Mouse (Mus musculus) heart, embryonic 15.5 days (tissue): ENCODE measurements around the gene S100a11. TPM values are rescaled to one million over a fixed set of nuclear protein-coding genes. Genes with fewer than 3 reads are reported as not detected.

Source experiments
- ATAC-seq: fragments of 200-750 bp; cut with Nextera tagmentation; replicated peaks from 2 replicates; pipeline ENCODE4 v1.8.0; 2017; ENCODE audit warnings: low read depth, moderate TSS enrichment; ENCODE audit not compliant: insufficient number of reproducible peaks, insufficient read depth, low FRiP score
- H3K27ac ChIP-seq: fragments of 300-500 bp; sonication (generic); 2 replicates; pipeline ENCODE4 v1.5.1; 2015; ENCODE audit warnings: mild to moderate bottlenecking, inconsistent platforms
- H3K27me3 ChIP-seq: fragments of 300-500 bp; sonication (generic); 2 replicates; pipeline ENCODE4 v1.6.1; 2015; ENCODE audit warnings: inconsistent platforms
- H3K36me3 ChIP-seq: fragments of 300-500 bp; sonication (generic); 2 replicates; pipeline ENCODE4 v1.6.1; 2015; ENCODE audit warnings: mild to moderate bottlenecking, inconsistent platforms
- H3K4me1 ChIP-seq: fragments of 300-500 bp; sonication (generic); replicated peaks from 2 replicates; pipeline ENCODE4 v1.6.1; 2015; ENCODE audit warnings: inconsistent platforms
- H3K4me2 ChIP-seq: fragments of 300-500 bp; sonication (generic); 2 replicates; pipeline ENCODE4 v1.6.1; 2015; ENCODE audit warnings: inconsistent platforms, mild to moderate bottlenecking, moderate library complexity
- H3K4me3 ChIP-seq: fragments of 300-500 bp; sonication (generic); 2 replicates; pipeline ENCODE4 v1.5.1; 2015; ENCODE audit warnings: mild to moderate bottlenecking, inconsistent platforms
- H3K9ac ChIP-seq: fragments of 300-500 bp; sonication (generic); 2 replicates; pipeline ENCODE4 v1.6.1; 2015; ENCODE audit warnings: mild to moderate bottlenecking, inconsistent platforms
- H3K9me3 ChIP-seq: fragments of 300-500 bp; sonication (generic); replicated peaks from 2 replicates; pipeline ENCODE4 v1.6.1; 2016; ENCODE audit warnings: inconsistent platforms
- WGBS: fragments of 180-500 bp; shearing (Covaris S2); methylation state at CpG from one replicate; pipeline ENCODE4 v1.1.7; 2015; ENCODE audit warnings: mixed read lengths; 5-methylcytosine and 5-hydroxymethylcytosine counted together
- polyA plus RNA-seq: library from polyadenylated mRNA; unstranded; fragments of >200 nt; fragmentation: Nextera tagmentation; extraction: Ambion mirVana; gene quantifications from 2 replicates; pipeline ENCODE4 v1.2.1, GENCODE M21; 2015

S100a11 gene
- polyA plus RNA-seq, 1 experiment from 2014 or later, result 878 TPM

GRCm38 (mm10) chr3:93551950-93552901, 31.9 kb downstream of the S100a11 start:
- Histone ChIP-seq H3K4me1 (peaks cover 20% of the 10 kb centered on the region), H3K4me3 (no peak overlapping the region), H3K27me3 (no peaks in the 10 kb centered on the region), H3K9ac (no peak overlapping the region), H3K9me3 (no peaks in the 10 kb centered on the region), H3K27ac (no peak overlapping the region), H3K4me2 (no peak overlapping the region), H3K36me3 (no peaks in the 10 kb centered on the region)
- 69% methylated on average over 5 of the region's 5 CpGs for WGBS
- ATAC-seq, result no peak

GRCm38 (mm10) chr3:93553311-93553710, 33.0 kb downstream of the S100a11 start:
- no peak for ATAC-seq
- H3K27me3 ChIP-seq, result no peaks in the 10 kb centered on the region
- H3K27ac ChIP-seq, result no peak overlapping the region
- H3K9me3 ChIP-seq, result no peaks in the 10 kb centered on the region
- WGBS, result 91% methylated on average over 2 of the region's 2 CpGs
- H3K4me3 ChIP-seq, result no peak overlapping the region
- H3K9ac ChIP-seq, result no peak overlapping the region
- H3K4me1 ChIP-seq, result peaks cover 28% of the 10 kb centered on the region
- H3K4me2 ChIP-seq, result no peak overlapping the region
- H3K36me3 ChIP-seq, result no peaks in the 10 kb centered on the region

GRCm38 (mm10) chr3:93553765-93554378, 33.6 kb downstream of the S100a11 start:
- H3K4me1 ChIP-seq, result peaks cover 32% of the 10 kb centered on the region
- H3K4me2 ChIP-seq, result peak overlapping the region; percentile 86
- H3K27me3 ChIP-seq, result no peaks in the 10 kb centered on the region
- H3K4me3 ChIP-seq, result no peak overlapping the region
- H3K9ac ChIP-seq, result no peak overlapping the region
- H3K27ac ChIP-seq, result 0 out of 2 replicates have a peak overlapping the region, but pooled peaks have one; percentile 74
- H3K9me3 ChIP-seq, result no peaks in the 10 kb centered on the region
- no peak for ATAC-seq
- H3K36me3 ChIP-seq, result no peaks in the 10 kb centered on the region
- WGBS, result 61% methylated on average over 9 of the region's 9 CpGs

GRCm38 (mm10) chr3:93554379-93554980, 34.2 kb downstream of the S100a11 start:
- H3K36me3 ChIP-seq, result no peaks in the 10 kb centered on the region
- peak overlapping the region; percentile 74 for H3K27ac ChIP-seq
- H3K27me3 ChIP-seq, result no peaks in the 10 kb centered on the region
- WGBS, result 16% methylated on average over 13 of the region's 13 CpGs
- peaks cover 32% of the 10 kb centered on the region for H3K4me1 ChIP-seq
- peak overlapping the region; percentile 86 for H3K4me2 ChIP-seq
- H3K4me3 ChIP-seq, result peak overlapping the region; percentile 72
- no peaks in the 10 kb centered on the region for H3K9me3 ChIP-seq
- ATAC-seq, result peak; percentile 13
- peak overlapping the region; percentile 70 for H3K9ac ChIP-seq

GRCm38 (mm10) chr3:93554981-93555877, 34.9 kb downstream of the S100a11 start, which contains the start of gene S100a10:
TSS of gene S100a10 (plus strand) at chr3:93555080.
- Histone ChIP-seq H3K4me2 (peak within 1 kb of the TSS; percentile 86), H3K4me1 (peaks cover 32% of the 10 kb centered on the region), H3K9me3 (no peaks in the 10 kb centered on the region), H3K36me3 (no peaks in the 10 kb centered on the region), H3K9ac (peak within 1 kb of the TSS; percentile 70), H3K27me3 (no peaks in the 10 kb centered on the region), H3K4me3 (peak within 1 kb of the TSS; percentile 72), H3K27ac (peak within 1 kb of the TSS; percentile 92)
- WGBS, result under 1% methylated on average over 37 of the region's 39 CpGs
- ATAC-seq, result peak; percentile 85

- H3K4me2 ChIP-seq, result peak overlapping the region; percentile 86
- H3K36me3 ChIP-seq, result peaks cover 2% of the 10 kb centered on the region
- 7% methylated on average over 2 of the region's 2 CpGs for WGBS
- H3K4me1 ChIP-seq, result peaks cover 32% of the 10 kb centered on the region
- H3K9me3 ChIP-seq, result no peaks in the 10 kb centered on the region
- H3K27ac ChIP-seq, result peak overlapping the region; percentile 92
- H3K9ac ChIP-seq, result peak overlapping the region; percentile 70; the same call in 1 of the 2 replicates
- H3K4me3 ChIP-seq, result peak overlapping the region; percentile 72
- peak; percentile 56; the same call in 1 of the 2 replicates for ATAC-seq
- H3K27me3 ChIP-seq, result no peaks in the 10 kb centered on the region
These were observed 35.6 kb downstream of the S100a11 start for GRCm38 (mm10) chr3:93555878-93556254.

- no peak overlapping the region for H3K9ac ChIP-seq
- WGBS, result 39% methylated on average over 1 of the region's 1 CpGs
- H3K27me3 ChIP-seq, result no peaks in the 10 kb centered on the region
These were observed 36.3 kb downstream of the S100a11 start for GRCm38 (mm10) chr3:93556599-93556998.

GRCm38 (mm10) chr3:93557471-93557870, 37.2 kb downstream of the S100a11 start:
- 53% methylated on average over 4 of the region's 4 CpGs for WGBS
- Histone ChIP-seq H3K4me2 (peak overlapping the region; percentile 33), H3K27ac (no peak overlapping the region)

More at GRCm38 (mm10) chr3:93556599-93556998, 36.3 kb downstream of the S100a11 start:
- no peak for ATAC-seq
- H3K4me1 ChIP-seq, result peaks cover 32% of the 10 kb centered on the region
- H3K4me3 ChIP-seq, result peak overlapping the region; percentile 72
- H3K27ac ChIP-seq, result 0 out of 2 replicates have a peak overlapping the region, but pooled peaks have one; percentile 92
- H3K4me2 ChIP-seq, result peak overlapping the region; percentile 86
- H3K9me3 ChIP-seq, result no peaks in the 10 kb centered on the region
- peaks cover 8% of the 10 kb centered on the region for H3K36me3 ChIP-seq

GRCm38 (mm10) chr3:93559961-93560360, 39.7 kb downstream of the S100a11 start:
- no peak overlapping the region for H3K9ac ChIP-seq
- 80% methylated on average over 6 of the region's 6 CpGs for WGBS
- ATAC-seq, result no peak
- H3K9me3 ChIP-seq, result no peaks in the 10 kb centered on the region
- peaks cover 26% of the 10 kb centered on the region for H3K4me1 ChIP-seq
- no peak overlapping the region for H3K4me3 ChIP-seq
- H3K27me3 ChIP-seq, result no peaks in the 10 kb centered on the region
- H3K27ac ChIP-seq, result no peak overlapping the region
- no peak overlapping the region for H3K4me2 ChIP-seq
- peaks cover 24% of the 10 kb centered on the region for H3K36me3 ChIP-seq

More at GRCm38 (mm10) chr3:93557471-93557870, 37.2 kb downstream of the S100a11 start:
- H3K27me3 ChIP-seq, result no peaks in the 10 kb centered on the region
- H3K9ac ChIP-seq, result no peak overlapping the region
- H3K4me1 ChIP-seq, result peaks cover 32% of the 10 kb centered on the region
- no peak overlapping the region for H3K4me3 ChIP-seq
- peaks cover 16% of the 10 kb centered on the region for H3K36me3 ChIP-seq
- H3K9me3 ChIP-seq, result no peaks in the 10 kb centered on the region
- no peak for ATAC-seq

GRCm38 (mm10) chr3:93562372-93562771, 42.1 kb downstream of the S100a11 start:
- Histone ChIP-seq H3K4me1 (peaks cover 11% of the 10 kb centered on the region), H3K27me3 (no peaks in the 10 kb centered on the region), H3K4me2 (no peak overlapping the region), H3K9me3 (no peaks in the 10 kb centered on the region), H3K36me3 (peaks cover 24% of the 10 kb centered on the region), H3K27ac (no peak overlapping the region), H3K9ac (no peak overlapping the region), H3K4me3 (no peak overlapping the region)
- ATAC-seq, result no peak
- WGBS, result 76% methylated on average over 2 of the region's 2 CpGs
